Mouse (Mus musculus): Measurements from ENCODE around the gene Pars2.

GRCm38 (mm10) chr4:106693841-106694430 is 43.1 kb downstream of the Pars2 start:
- TF ChIP-seq CTCF (IDR thresholded peaks at IDR 0.05; ENCODE audit: low read depth): no peak
- no peak for TF ChIP-seq EP300 (IDR thresholded peaks at IDR 0.05; ENCODE audit: low read depth)
